Mouse (Mus musculus): ENCODE data around the gene Sfxn2.

DNA sequence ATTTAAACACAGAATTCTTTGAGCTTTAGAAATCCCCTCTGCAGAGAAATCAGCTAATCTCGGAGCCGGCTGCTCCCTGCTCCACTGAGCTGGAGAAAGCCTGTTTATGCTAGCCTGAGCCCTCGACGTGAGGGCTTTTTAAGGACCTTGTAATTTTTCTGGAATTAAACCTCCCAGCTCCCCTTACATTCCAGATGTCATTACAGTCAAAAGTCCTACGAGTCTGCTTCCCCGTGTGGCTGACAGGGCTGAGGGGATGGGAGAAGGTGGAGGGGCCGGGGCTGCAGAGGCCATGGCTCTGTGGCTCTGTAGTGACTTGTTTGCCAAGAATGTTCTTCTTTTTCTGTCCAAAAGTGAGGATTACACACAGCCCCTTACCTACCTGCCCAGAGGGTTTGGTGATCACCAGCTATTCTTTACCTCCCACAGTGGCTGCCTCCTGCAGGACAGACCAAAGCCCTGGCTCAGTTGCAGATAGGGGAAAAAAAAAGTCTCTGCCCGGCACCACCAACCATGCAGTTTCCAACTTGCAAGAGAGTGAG is 42.6 kb upstream of the Sfxn2 start:
- TF ChIP-seq CTCF (IDR thresholded peaks at IDR 0.05; ENCODE audit: extremely low read depth, insufficient read depth, low read length) (no peak), POLR2A (IDR thresholded peaks at IDR 0.05; ENCODE audit: extremely low read depth, insufficient read depth, low read length) (no peak)

All from cortical plate, adult 2 months (tissue).